Mouse (Mus musculus) olfactory bulb, adult 2 months (tissue): ENCODE measurements at regions not wholly inside any gene's neighbourhood (a gene's known extent, or its start where the extent isn't known, plus 50 kb on each side); places are given as distances from the start of the nearest gene placed in this dataset.

ENCODE experiments used
- CTCF ChIP-seq: fragments of 200-500 bp; IDR thresholded peaks from 2 replicates; pipeline ENCODE4 v1.5.1; 2012; ENCODE audit warnings: low read depth, mild to moderate bottlenecking, low read length, moderate library complexity; ENCODE audit not compliant: insufficient read depth
- POLR2A ChIP-seq: fragments of 200-500 bp; IDR thresholded peaks from 2 replicates; pipeline ENCODE4 v1.6.1; 2012; ENCODE audit warnings: mild to moderate bottlenecking, low read depth, low read length, moderate library complexity; ENCODE audit not compliant: insufficient read depth

- TF ChIP-seq CTCF (no peak), POLR2A (no peak)
Measured at GRCm38 (mm10) chr11:79766036-79766435, 175.0 kb downstream of the Rab11fip4 start.
